Mouse (Mus musculus): ENCODE results near the gene Mlkl. TPM values are rescaled to one million over a fixed set of nuclear protein-coding genes. Genes with fewer than 3 reads are reported as not detected.

Gene Mlkl
- total and polyA plus RNA-seq, 3 experiments: not detected

DNA sequence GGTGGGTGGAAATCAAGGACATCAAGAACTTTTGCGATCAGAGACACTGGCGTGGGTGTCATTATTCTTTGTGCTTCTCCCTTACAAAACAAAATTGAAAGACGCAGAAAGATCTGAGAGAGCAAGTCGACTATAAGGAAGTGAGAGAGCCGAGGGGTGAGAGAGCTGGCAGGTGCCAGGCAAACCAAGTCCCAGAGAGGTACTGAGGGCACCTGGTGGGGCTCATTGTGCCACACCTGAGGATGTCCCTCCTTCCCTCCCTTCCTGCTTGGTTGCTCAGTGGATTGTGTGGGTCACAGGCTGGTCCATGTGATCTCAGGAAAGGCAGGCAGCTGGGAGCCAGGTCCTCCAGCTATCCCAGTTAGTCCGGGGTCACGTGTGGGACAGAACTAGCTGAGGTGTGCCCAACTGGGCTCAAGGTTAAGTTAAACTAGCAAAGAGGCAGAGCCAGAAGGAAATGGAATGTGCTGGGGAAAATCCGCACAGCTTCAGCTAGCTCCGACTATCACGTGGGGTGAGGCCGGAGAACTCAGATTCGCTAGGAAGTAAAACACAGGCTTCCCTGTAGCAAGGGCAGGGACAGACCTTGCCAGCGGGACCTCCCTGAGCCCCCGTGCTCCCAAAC, 28.7 kb upstream of the Mlkl start:
- H3K36me3 ChIP-seq (replicated peaks): no peaks in the 10 kb centered on the region
- H3K4me1 ChIP-seq (ENCODE audit: insufficient read depth, low read depth, low read length): no peaks in the 10 kb centered on the region
- no peak for ATAC-seq (ENCODE audit: extremely low read depth, insufficient number of reproducible peaks, low FRiP score, poor library complexity, severe bottlenecking)
- no peaks in the 10 kb centered on the region for H3K9me3 ChIP-seq (replicated peaks)
- no peak for DNase-seq (ENCODE audit: low spot score)
- TF ChIP-seq TAL1 (conservative IDR thresholded peaks at IDR 0.05; ENCODE audit: low read depth, low read length) (no peak), GATA1 (IDR thresholded peaks at IDR 0.05; ENCODE audit: borderline replicate concordance, low read length) (no peak), GATA2 (IDR thresholded peaks at IDR 0.05; ENCODE audit: borderline replicate concordance, low read depth, low read length) (no peak), POLR2AphosphoS5 (IDR thresholded peaks at IDR 0.05; ENCODE audit: insufficient replicate concordance, low read depth, low read length) (no peak), CTCF (IDR thresholded peaks at IDR 0.05; ENCODE audit: low read depth, low read length) (no peak)
- H3K4me3 ChIP-seq (ENCODE audit: low read depth, low read length): no peak overlapping the region
- H3K27me3 ChIP-seq (ENCODE audit: insufficient read depth, low read length): peaks cover 39% of the 10 kb centered on the region

DNA sequence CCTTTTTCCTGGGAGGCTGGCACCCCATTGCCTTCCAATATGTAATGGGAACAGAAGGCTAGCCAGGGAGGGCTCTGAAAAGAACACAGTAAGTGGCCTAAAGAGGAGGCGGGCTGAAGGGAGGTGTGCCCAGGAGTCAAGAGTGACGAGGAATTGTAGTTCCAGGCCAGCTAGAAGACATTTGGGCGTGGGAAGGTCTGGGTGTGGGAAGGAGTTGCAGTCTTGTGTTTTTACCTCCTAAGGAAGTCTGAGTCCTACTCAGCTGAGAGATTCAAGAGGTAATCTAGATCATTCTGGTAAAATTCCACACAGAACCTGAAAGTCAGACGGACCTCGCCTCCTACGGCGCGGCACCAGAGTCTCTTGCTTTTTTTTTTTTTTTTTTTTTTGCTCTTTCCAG, 25.5 kb upstream of the Mlkl start:
- ATAC-seq (ENCODE audit: extremely low read depth, insufficient number of reproducible peaks, low FRiP score, poor library complexity, severe bottlenecking): no peak
- H3K4me3 ChIP-seq (ENCODE audit: low read depth, low read length): no peak overlapping the region
- H3K4me1 ChIP-seq (ENCODE audit: insufficient read depth, low read depth, low read length): no peaks in the 10 kb centered on the region
- no peak for DNase-seq (ENCODE audit: low spot score)
- no peaks in the 10 kb centered on the region for H3K9me3 ChIP-seq (replicated peaks)
- H3K27me3 ChIP-seq (ENCODE audit: insufficient read depth, low read length): peaks cover 41% of the 10 kb centered on the region
- TF ChIP-seq GATA2 (IDR thresholded peaks at IDR 0.05; ENCODE audit: borderline replicate concordance, low read depth, low read length): no peak
- TF ChIP-seq CTCF (IDR thresholded peaks at IDR 0.05; ENCODE audit: low read depth, low read length): no peak
- TF ChIP-seq GATA1 (IDR thresholded peaks at IDR 0.05; ENCODE audit: borderline replicate concordance, low read length): no peak
- no peak for TF ChIP-seq POLR2AphosphoS5 (IDR thresholded peaks at IDR 0.05; ENCODE audit: insufficient replicate concordance, low read depth, low read length)
- TF ChIP-seq TAL1 (conservative IDR thresholded peaks at IDR 0.05; ENCODE audit: low read depth, low read length): no peak
- no peaks in the 10 kb centered on the region for H3K36me3 ChIP-seq (replicated peaks)

DNA sequence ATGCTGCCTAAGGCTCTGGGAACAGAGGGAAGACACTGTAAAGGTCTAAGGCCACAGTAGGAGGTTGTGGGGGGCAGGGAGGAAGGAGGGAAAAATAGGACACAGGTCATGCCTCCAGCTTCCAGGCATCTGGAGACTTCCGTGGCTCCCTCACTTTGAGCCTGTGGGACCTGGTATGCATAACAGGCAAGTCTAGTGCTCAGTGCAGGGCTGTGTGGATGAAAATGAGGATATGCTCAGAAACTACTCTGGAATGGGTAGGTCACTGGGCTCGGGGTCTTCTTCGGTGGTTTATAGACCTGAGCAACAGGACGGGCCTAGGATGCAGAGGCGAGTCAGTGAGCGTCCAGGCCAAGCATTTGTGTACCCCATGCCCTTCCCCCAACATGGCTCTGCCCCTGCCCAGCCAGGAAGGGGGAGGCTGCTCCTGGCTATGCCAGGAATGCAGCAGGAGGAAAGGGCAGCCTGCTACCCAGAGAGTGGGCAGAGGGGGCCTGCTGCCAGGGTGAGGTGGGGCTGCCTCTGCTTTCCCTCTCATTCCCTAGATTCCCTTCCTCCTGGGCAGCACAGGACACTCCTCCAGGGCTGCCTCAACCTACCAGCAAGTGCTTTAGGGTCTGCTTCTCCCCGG, 22.7 kb upstream of the Mlkl start:
- ATAC-seq (ENCODE audit: extremely low read depth, insufficient number of reproducible peaks, low FRiP score, poor library complexity, severe bottlenecking): no peak
- no peaks in the 10 kb centered on the region for H3K9me3 ChIP-seq (replicated peaks)

DNA sequence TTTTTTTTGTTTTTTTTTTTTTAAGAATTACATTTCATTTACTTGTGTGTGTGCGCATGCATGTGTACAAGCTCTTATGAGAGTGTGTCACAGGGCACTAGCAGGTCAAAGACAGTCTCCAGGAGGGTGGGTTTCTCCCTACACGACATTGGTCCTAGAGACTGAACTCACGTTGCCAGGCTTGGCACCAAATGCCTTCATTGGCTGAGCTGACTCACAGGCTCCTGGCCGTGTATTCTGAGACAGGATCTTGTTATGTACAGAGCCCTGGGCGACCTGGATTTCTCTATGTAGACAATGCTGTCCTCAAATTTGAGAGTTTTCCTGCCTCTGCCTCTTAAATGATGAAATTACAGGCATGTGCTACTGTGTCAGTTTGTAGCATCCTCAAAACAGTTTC, 22.0 kb upstream of the Mlkl start:
- Histone ChIP-seq H3K4me3 (ENCODE audit: low read depth, low read length) (no peak overlapping the region), H3K27me3 (ENCODE audit: insufficient read depth, low read length) (peaks cover 32% of the 10 kb centered on the region), H3K4me1 (ENCODE audit: insufficient read depth, low read depth, low read length) (no peaks in the 10 kb centered on the region), H3K36me3 (replicated peaks) (no peaks in the 10 kb centered on the region), H3K9me3 (replicated peaks) (no peaks in the 10 kb centered on the region)
- no peak for ATAC-seq (ENCODE audit: extremely low read depth, insufficient number of reproducible peaks, low FRiP score, poor library complexity, severe bottlenecking)
- no peak for DNase-seq (ENCODE audit: low spot score)
- TF ChIP-seq TAL1 (conservative IDR thresholded peaks at IDR 0.05; ENCODE audit: low read depth, low read length): no peak
- no peak for TF ChIP-seq CTCF (IDR thresholded peaks at IDR 0.05; ENCODE audit: low read depth, low read length)
- TF ChIP-seq POLR2AphosphoS5 (IDR thresholded peaks at IDR 0.05; ENCODE audit: insufficient replicate concordance, low read depth, low read length): no peak
- TF ChIP-seq GATA2 (IDR thresholded peaks at IDR 0.05; ENCODE audit: borderline replicate concordance, low read depth, low read length): no peak
- TF ChIP-seq GATA1 (IDR thresholded peaks at IDR 0.05; ENCODE audit: borderline replicate concordance, low read length): no peak

More for the DNA sequence above, 22.7 kb upstream of the Mlkl start:
- no peaks in the 10 kb centered on the region for H3K36me3 ChIP-seq (replicated peaks)
- DNase-seq (ENCODE audit: low spot score): no peak
- H3K4me1 ChIP-seq (ENCODE audit: insufficient read depth, low read depth, low read length): no peaks in the 10 kb centered on the region
- TF ChIP-seq CTCF (IDR thresholded peaks at IDR 0.05; ENCODE audit: low read depth, low read length) (no peak), GATA1 (IDR thresholded peaks at IDR 0.05; ENCODE audit: borderline replicate concordance, low read length) (no peak), POLR2AphosphoS5 (IDR thresholded peaks at IDR 0.05; ENCODE audit: insufficient replicate concordance, low read depth, low read length) (no peak), GATA2 (IDR thresholded peaks at IDR 0.05; ENCODE audit: borderline replicate concordance, low read depth, low read length) (no peak), TAL1 (conservative IDR thresholded peaks at IDR 0.05; ENCODE audit: low read depth, low read length) (no peak)
- no peak overlapping the region for H3K4me3 ChIP-seq (ENCODE audit: low read depth, low read length)
- H3K27me3 ChIP-seq (ENCODE audit: insufficient read depth, low read length): peaks cover 35% of the 10 kb centered on the region

DNA sequence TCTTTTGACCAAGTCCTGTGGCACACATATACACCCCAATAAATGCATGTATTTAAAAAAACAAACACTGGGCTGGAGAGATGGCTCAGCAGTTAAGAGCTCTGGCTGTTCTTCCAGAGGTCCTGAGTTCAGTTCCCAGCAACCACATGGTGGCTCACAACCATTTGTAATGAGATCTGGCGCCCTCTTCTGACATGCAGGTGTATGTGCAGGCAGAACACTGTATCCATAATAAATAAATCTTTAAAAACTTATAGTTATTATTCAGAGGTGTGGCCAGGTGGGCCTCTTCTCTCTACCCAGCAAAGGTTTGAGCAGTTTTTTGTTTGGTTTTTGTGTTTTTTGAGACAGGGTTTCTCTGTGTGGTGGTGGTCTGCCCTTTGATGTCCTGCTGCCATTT, 20.9 kb upstream of the Mlkl start:
- Histone ChIP-seq H3K27me3 (ENCODE audit: insufficient read depth, low read length) (peaks cover 32% of the 10 kb centered on the region), H3K4me3 (ENCODE audit: low read depth, low read length) (no peak overlapping the region), H3K4me1 (ENCODE audit: insufficient read depth, low read depth, low read length) (no peaks in the 10 kb centered on the region), H3K36me3 (replicated peaks) (no peaks in the 10 kb centered on the region), H3K9me3 (replicated peaks) (no peaks in the 10 kb centered on the region)
- no peak for ATAC-seq (ENCODE audit: extremely low read depth, insufficient number of reproducible peaks, low FRiP score, poor library complexity, severe bottlenecking)
- no peak for DNase-seq (ENCODE audit: low spot score)
- TF ChIP-seq GATA1 (IDR thresholded peaks at IDR 0.05; ENCODE audit: borderline replicate concordance, low read length) (no peak), GATA2 (IDR thresholded peaks at IDR 0.05; ENCODE audit: borderline replicate concordance, low read depth, low read length) (no peak), POLR2AphosphoS5 (IDR thresholded peaks at IDR 0.05; ENCODE audit: insufficient replicate concordance, low read depth, low read length) (no peak), TAL1 (conservative IDR thresholded peaks at IDR 0.05; ENCODE audit: low read depth, low read length) (no peak), CTCF (IDR thresholded peaks at IDR 0.05; ENCODE audit: low read depth, low read length) (no peak)

DNA sequence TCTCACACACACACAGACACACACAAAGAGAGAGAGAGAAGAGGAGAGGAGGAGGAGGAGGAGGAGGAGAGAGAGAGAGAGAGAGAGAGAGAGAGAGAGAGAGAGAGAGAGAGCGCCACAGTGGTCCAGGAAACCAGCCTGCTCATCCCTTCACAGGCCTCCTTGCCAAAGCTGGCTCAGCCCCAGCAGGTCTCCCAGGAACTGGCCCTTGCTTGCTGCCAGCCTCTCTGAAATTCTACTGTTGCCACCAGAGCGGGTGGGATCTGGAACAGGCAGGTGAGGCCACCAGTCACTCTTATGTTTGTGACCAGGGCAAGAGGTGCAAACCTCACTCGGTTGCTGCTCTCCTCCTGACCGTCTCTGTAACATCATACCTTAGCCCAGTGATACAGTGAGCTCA, 19.5 kb upstream of the Mlkl start:
- Histone ChIP-seq H3K4me1 (ENCODE audit: insufficient read depth, low read depth, low read length) (no peaks in the 10 kb centered on the region; the same call in 1 of the 2 replicates), H3K27me3 (ENCODE audit: insufficient read depth, low read length) (peaks cover 35% of the 10 kb centered on the region), H3K36me3 (replicated peaks) (no peaks in the 10 kb centered on the region), H3K4me3 (ENCODE audit: low read depth, low read length) (no peak overlapping the region), H3K9me3 (replicated peaks) (no peaks in the 10 kb centered on the region)
- no peak for TF ChIP-seq GATA1 (IDR thresholded peaks at IDR 0.05; ENCODE audit: borderline replicate concordance, low read length)
- no peak for TF ChIP-seq CTCF (IDR thresholded peaks at IDR 0.05; ENCODE audit: low read depth, low read length)
- TF ChIP-seq POLR2AphosphoS5 (IDR thresholded peaks at IDR 0.05; ENCODE audit: insufficient replicate concordance, low read depth, low read length): no peak
- TF ChIP-seq GATA2 (IDR thresholded peaks at IDR 0.05; ENCODE audit: borderline replicate concordance, low read depth, low read length): no peak
- no peak for TF ChIP-seq TAL1 (conservative IDR thresholded peaks at IDR 0.05; ENCODE audit: low read depth, low read length)
- no peak for ATAC-seq (ENCODE audit: extremely low read depth, insufficient number of reproducible peaks, low FRiP score, poor library complexity, severe bottlenecking)
- no peak for DNase-seq (ENCODE audit: low spot score)
